Mouse (Mus musculus): ENCODE data around the gene Nme1.
"Not testable (repeated sequence)": the region's sequence is repeated elsewhere in the genome, so short reads cannot be mapped to it uniquely, and the experiment has no call there.

The Nme1 gene

DNA sequence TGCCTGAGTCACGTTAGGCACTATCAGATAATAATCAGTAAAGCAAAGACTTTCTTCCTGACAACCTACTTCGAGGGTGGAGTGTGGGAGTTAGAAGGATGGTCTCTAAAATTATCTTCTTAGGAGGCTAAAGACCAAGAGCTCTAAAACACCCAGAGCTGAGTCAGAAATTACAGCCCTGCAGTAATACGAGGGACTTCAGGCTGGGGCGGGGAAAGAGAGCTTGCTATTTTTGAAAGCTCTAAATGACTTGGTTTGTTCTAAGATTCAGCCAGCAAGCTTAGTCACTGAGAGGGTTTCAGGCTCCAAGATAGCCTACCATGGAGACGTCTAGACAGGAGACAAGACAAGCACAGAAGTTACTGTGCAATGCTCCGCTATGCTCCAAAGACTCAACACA, 2.9 kb downstream of the Nme1 start:
- DNase-seq (ENCODE audit: low spot score), result no peak

DNA sequence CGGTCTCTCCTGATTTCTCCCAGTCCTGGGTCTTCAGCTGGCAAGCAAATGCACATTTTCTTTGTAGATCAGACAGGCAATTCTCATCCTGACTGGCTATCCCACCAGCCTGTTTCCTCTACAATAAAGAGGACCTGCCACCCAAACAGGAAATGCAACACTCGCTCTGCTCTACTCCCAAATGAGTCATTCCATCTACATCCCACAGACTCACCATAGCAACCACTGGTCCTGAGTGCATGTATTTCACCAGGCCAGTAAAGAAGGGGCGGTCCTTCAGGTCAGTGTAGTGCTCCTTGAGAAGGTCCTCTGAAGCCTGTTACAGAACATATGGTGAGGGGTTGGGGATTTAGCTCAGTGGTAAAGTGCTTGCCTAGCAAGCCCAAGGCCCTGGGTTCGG, 5.3 kb downstream of the Nme1 start:
- no peak for DNase-seq (ENCODE audit: low spot score)

DNA sequence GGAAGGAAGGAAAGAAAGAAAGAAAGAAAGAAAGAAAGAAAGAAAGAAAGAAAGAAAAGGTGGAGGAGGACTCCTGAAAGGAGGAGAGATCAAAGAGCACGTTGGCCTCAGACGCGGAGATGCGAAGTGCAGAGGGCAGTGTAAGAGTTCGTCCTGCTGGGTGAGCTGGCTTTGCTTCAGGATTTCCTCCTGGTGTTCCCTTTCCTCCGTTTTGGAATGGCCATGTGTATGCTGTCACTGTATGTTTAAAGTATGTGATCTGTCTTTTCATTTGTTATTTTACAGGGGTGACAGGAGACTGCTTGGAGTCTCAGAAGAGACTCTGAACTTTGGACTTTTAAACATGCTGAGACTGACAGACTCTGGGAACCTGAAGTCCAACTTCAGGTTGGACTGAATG, 6.8 kb downstream of the Nme1 start:
- DNase-seq (ENCODE audit: low spot score), result no peak

DNA sequence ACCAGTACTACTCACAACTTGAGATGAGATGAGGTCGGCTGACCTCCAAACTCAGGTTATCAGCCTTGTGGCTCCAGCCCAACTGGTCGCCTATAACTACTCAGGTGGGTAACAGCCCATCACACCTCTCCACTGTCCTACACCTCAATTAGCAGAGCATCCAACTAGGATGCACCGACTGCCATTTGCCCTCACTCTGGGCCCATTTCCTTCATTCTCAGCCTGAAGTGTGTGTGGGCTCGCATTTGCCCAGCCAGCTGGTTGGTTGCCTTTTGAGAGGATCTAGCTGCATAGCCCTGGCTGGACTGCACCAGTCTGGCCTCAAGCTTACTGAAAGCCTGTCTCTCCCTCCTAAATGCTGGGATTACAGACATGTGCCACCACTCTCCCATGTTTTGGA, 10.6 kb downstream of the Nme1 start:
- no peak for DNase-seq (ENCODE audit: low spot score)

DNA sequence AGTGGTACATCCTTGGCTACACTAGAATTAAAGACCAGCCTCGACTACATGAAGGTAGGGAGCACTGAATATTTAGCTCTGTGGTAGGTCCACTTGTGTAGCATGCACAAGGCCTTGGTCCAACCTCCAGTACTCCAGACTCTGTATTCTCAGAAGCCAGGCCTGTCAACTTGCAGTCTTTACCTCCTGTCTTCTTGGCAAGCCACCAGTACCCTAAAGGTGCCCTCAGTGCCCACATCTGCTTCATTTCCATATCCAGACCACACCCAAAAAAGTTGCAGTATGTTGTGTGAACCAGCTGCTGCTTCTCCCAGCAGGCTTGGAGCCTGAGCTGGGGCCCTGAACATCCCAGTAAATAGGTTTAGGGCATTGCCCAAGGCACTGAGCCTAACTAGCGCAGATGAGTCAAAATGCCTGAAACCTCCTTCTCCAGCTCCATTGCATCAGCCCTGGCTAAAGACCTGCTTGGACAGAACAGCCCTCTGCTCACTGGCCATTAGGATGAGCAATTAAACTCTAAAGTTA, 11.2 kb downstream of the Nme1 start:
- no peak for DNase-seq (ENCODE audit: low spot score)

DNA sequence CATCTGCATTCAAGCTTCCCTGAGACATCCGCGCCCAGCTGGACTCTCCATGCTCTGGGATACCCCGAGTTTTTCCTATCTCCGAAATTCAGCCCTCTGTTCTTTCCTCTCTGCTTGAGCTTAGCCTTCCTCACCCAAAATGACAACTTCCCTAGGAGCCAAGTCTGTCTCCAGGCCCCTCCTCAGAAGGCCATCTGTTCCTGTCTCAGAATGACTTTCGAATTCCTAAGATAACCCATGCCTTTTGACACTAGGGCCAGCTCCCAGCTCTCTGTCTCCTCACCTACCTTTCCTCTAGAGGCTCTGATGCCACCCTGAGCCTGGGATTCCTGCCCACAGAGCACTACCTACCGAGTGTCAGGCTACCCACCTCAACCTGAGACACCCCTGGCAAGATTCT, 12.2 kb downstream of the Nme1 start, which contains the start of gene Nme2:
Gene Nme2 (minus strand): TSS at position 101 of the 400 bp plus-strand sequence.
- DNase-seq (ENCODE audit: low spot score), result no peak

DNA sequence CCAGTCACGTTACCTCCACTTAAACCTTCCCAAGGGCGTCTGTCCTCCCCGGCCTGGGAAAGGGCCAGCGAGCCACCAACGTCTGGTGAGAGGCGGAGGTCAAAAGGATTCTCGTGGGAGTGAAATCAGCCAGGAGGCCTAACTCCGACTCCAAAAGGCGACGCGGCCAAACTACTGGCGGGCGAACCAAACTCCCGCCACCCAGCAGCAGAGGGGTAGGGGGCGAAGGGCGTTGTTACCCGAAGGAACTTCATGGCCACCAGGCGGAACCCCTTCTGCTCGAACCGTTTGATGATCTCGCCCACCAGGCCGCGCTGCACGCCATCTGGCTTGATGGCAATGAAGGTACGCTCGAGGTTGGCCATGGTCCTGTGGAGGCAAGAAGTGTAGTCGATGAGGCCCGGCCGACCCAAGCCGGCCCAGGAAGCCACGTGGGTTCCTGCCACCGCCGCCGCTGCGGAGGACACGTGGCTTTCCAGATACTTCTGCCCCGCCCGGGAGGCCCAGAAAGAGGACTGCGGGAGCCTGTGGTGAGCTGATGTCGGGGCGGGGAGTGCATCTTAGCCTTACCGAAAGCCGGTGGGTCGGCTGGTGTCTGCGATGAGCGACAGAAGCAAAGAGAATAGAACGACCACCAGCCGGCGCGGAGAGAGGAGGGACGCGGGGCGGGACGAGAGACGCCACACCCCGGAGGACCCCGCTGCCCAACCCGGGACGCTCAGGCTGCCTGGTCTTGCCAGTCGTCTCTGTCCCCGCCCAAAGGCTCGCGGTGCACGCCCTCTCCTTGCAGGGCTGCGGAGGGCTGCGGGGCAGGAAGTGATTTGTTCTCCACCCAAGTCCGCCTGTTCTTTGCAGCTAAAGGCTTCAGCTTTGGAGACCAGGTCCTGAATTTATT, 12.8 kb downstream of the Nme1 start:
- peak; percentile 94 for DNase-seq (ENCODE audit: low spot score)

DNA sequence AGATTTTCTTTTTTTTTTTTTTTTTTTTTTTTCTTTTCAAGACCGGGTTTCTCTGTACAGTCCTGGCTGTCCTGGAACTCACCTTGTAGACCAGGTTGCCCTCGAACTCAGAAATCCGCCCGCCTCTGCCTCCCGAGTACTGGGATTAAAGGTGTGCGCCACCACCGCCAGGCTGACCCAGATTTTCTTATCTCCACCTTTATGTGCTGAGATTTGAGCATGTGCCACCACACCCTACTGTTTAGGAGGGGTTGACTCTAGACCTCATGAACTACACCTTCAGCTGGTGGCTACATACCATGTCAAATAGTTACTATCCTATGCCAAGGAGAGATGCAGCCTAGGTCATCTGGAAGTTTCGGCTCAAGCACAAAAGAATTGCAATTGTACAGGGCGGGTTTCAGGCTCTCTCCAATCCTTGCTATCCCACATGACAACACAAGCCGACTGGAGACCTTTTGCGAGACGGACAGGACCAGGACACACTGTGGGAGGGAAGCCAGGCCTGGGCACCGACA, 13.5 kb downstream of the Nme1 start:
- DNase-seq (ENCODE audit: low spot score), result no peak

DNA sequence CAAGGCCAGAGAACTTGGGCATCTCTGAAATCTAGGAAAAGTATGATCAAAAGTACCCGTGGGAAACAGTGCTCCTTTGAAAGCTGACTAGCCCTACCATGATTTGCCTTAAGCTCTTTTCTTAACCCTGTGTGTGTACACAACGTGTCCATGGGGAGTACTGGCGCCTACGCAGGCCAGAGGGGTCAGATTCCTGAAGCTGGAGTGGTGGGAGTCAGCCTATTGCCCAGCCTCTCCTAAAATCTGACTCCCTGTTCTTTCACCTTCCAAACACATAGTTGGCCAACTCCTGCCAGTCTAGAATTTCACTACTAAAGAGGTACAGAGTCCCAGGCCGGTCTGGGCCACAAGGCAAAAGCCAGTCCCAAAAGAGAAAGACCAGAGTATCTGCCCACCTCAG, 15.9 kb downstream of the Nme1 start:
- DNase-seq (ENCODE audit: low spot score), result no peak

DNA sequence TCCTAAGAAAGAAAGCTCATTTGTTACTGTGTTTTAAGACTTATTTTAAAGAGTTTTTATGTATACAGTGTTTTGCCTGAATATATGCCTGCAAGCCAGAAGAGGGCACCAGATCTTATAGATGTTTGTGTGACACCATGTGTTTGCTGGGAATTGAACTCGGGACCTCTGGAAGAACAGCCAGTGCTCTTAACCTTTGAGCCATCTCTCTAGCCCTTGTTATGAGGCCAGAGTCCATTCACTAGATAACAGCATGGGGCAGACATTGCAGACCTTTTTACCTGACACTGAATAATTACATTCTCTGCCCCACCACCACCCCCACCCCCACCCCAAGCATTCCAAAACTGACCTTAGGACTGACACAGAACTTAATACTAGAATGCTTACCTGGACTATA, 18.3 kb downstream of the Nme1 start:
- DNase-seq (ENCODE audit: low spot score), result no peak

DNA sequence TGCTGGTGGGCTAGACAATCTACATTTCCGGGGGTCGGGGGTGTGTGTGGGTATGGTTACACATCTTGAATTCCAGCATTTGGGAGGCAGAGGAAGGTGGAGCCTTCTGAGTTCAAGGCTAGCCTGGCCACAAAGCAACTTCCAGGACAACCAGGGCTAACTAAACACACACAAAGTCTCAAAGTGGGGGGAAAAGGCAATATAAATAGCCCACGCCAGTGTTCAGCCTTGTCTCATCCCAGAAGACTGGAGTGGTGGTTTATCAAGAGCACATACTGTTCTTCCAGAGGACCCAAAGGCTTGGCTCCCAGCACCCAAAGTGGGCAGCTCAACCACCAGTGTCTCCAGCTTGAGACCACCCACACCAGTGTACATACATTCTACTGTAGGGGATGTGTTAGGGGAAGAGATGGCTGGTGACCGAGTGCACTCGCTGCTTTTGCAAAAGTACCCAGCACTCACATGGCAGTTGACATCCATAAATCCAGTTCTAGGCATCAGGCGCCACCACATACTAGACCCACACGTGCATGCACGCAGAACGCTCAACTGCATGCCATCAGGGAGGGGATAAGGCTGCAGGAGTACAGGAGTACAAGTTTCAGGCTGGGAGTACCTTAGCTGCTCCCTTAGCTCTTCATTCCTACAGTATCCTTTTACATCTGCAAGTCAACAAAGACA, 19.3 kb downstream of the Nme1 start:
- no peak for DNase-seq (ENCODE audit: low spot score)

DNA sequence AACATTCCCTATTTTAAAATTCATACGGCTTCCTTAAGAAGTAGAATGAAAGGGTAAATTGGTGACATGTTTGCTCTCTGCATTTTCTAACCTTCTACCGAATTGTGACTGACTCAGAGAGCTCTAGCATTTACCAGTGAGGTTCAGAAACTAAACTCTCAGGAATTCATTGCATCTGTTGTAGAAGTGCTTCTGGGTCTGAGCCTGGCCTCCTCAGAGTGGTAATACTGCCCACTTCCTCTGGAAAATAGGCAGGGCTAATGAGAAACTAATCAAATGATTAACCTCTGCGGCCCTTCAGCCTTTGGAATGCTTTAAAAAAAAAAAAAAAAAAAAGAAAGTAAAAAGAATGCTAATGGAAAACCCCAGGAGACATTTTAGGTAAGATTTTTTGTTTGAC, 23.3 kb downstream of the Nme1 start:
- DNase-seq (ENCODE audit: low spot score), result no peak

DNA sequence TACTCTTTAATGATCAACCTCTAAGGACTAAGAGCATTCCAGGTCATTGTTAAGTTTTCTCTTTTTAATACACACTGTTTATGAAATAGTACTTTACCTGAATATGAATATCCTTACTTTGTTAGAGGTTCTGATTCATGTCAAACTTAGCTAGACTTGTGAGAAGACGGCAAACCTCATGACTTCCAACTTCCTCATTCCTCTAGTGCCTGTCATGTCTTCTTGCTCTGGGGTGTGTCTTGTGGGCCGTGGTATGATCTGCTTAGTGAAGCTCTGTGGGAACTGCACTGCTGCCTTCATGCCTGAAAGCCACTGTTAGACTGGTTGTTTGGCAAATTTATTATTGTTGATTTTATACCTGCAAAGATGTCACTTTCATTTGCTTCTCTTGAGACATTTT, 27.4 kb downstream of the Nme1 start:
- DNase-seq (ENCODE audit: low spot score), result no peak

DNA sequence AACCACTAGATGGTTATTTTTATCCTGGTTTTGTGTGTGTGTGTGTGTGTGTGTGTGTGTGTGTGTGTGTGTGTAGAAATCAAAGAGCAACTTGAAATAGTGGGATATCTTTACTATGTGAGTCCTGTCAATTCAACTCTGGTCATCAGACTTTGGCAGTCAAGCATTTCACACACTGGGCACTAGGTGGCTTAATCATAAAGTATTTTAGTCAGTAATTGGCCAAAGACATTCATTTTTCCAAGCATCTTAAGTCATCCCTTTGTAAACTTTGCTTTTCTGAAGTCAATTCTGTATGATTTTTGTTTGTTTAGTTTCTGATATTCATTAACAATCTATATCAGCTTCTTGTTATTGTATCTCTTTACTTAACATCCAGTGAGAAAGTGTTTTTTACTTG, 39.2 kb downstream of the Nme1 start:
- no peak for DNase-seq (ENCODE audit: low spot score)

DNA sequence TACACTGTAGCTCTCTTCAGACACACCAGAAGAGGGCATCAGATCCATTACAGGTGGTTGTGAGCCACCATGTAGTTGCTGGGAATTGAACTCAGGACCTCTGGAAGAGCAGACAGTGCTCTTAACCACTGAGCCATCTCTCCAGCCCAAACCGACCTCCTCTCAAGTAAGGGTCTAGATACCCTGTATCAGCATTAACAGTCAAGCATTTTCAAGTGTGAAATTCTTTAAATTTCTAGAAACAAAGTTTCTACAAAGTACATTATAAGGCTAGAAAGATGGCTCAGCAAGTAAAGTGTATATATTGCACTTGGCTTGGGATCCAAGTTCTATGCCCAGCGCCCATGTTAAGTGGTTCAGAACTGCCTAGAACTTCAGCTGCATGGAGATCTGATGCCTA, 53.3 kb downstream of the Nme1 start:
- not testable (repeated sequence) for DNase-seq (ENCODE audit: low spot score)

DNA sequence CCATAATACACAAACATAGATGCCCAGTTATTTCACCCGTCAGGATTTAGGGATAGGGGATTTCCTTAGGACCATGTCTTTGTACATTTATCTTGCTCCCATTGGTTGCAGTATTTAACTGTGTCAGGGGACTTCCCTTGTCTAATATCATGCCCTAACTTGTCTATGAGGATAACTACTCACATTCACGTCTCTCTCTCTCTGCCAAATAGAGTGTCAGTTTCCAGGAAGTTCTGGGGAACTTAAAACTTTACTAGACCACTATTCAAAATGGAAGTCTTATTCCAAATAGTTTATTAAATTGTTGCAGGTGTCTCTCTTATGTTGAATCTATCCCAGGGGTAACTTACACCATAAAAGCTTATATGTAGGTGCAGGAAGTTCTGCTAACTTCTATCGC, 56.7 kb downstream of the Nme1 start:
- DNase-seq (ENCODE audit: low spot score), result no peak

DNA sequence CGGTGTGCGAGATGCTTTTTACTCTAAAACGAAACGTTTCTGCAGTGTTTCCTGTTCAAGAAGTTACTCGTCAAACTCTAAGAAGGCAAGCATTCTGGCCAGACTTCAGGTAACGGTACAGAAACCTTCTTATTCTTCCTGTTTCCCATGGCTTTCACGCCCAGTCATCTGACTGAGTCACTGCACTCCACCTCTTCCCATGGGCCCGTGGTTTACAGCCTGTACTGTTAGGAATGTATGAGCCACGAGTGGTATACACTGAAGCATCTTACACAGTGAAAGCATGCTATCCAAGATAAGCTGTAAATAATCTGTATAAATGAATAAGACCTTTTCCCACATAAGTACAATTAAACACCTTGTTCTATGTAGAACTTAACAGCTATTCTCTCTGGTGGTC, 59.5 kb downstream of the Nme1 start:
- DNase-seq (ENCODE audit: low spot score), result no peak

DNA sequence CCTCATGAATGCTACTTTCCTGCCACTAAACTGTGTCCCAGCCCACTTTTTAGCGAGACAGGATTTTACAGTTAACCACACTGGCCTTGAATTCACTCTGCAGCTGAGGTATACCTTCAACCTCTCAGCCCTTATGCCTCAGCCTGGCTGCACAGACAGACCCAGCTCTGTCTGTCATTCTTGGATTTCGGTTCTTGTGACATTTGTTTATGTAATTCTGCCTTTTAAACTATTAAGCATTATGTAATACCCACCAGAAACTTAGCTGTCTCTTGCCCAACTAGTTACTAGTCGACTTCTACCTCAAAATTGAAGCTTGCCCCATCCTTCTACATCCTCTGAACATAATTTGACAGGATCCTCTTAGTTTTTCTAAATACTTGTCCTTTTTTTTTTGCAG, 60.5 kb downstream of the Nme1 start:
- DNase-seq (ENCODE audit: low spot score), result no peak

Measured in ovary, postnatal 36 days (tissue).